Mouse (Mus musculus) central nervous system, embryonic 14 days (tissue): ENCODE measurements around the gene Pgap3. TPM values are rescaled to one million over a fixed set of nuclear protein-coding genes. Genes with fewer than 3 reads are reported as not detected.

Experiments
- polyA plus RNA-seq: library from polyadenylated mRNA; depleted of rRNA; stranded (reverse); fragments of >200 nt; gene quantifications from 2 replicates; pipeline ENCODE4 v1.2.3, GENCODE M21; 2012; rRNA removed

Gene Pgap3
- 11.9 and 12.1 TPM in 2 replicates for polyA plus RNA-seq

GRCm38 (mm10) chr11:98400161-98400726 lies at the start of gene Pgap3:
Gene Pgap3 (minus strand): TSS chr11:98400490.

GRCm38 (mm10) chr11:98446213-98446561 lies 45.9 kb upstream of the Pgap3 start, which contains the start of gene Grb7:
Gene Grb7 (plus strand): TSS chr11:98446394.

GRCm38 (mm10) chr11:98438331-98439158 lies 38.3 kb upstream of the Pgap3 start, which contains the start of gene Mien1:
Gene Mien1 (minus strand): TSS chr11:98438991.

GRCm38 (mm10) chr11:98412273-98412796 lies 12.0 kb upstream of the Pgap3 start, which contains the start of gene Erbb2:
Gene Erbb2 (plus strand): TSS chr11:98412470.

GRCm38 (mm10) chr11:98385638-98386585 lies 14.4 kb downstream of the Pgap3 start, which contains the start of gene Pnmt:
Gene Pnmt (plus strand): TSS chr11:98386450.

GRCm38 (mm10) chr11:98383261-98384030 lies 16.8 kb downstream of the Pgap3 start, which contains the start of gene Tcap:
Gene Tcap (plus strand): TSS chr11:98383811.

GRCm38 (mm10) chr11:98358161-98359083 lies 41.9 kb downstream of the Pgap3 start, which contains the start of gene Stard3:
Gene Stard3 (plus strand): TSS chr11:98358368.

GRCm38 (mm10) chr11:98348083-98348961 lies 52.0 kb downstream of the Pgap3 start, which contains the start of gene Ppp1r1b:
Gene Ppp1r1b (plus strand): TSS chr11:98348404.

Other genes starting within 250 kb of the Pgap3 start
- gene Med1, start 207.2 kb downstream of the Pgap3 start, polyA plus RNA-seq = 28.6 and 30.6 TPM in 2 replicates
- 23.2 and 24.3 TPM in 2 replicates for gene Cdk12, start 197.4 kb downstream of the Pgap3 start, polyA plus RNA-seq
- 53.8 and 98.4 TPM in 2 replicates for gene Neurod2, start 70.8 kb downstream of the Pgap3 start, polyA plus RNA-seq
- gene Ppp1r1b, start 52.1 kb downstream of the Pgap3 start, polyA plus RNA-seq = 8.3 and 16.4 TPM in 2 replicates
- gene Stard3, start 42.1 kb downstream of the Pgap3 start, polyA plus RNA-seq = 74.8 and 86.4 TPM in 2 replicates
- gene Tcap, start 16.7 kb downstream of the Pgap3 start, polyA plus RNA-seq = 0.64 and 2.3 TPM in 2 replicates
- 0.49 and 1.5 TPM in 2 replicates for gene Pnmt, start 14.0 kb downstream of the Pgap3 start, polyA plus RNA-seq
- 7.7 and 14.8 TPM in 2 replicates for gene Erbb2, start 12.0 kb upstream of the Pgap3 start, polyA plus RNA-seq
- gene Mien1, start 38.5 kb upstream of the Pgap3 start, polyA plus RNA-seq = 140 and 174 TPM in 2 replicates
- gene Grb7, start 45.9 kb upstream of the Pgap3 start, polyA plus RNA-seq = 0.49 and 2.8 TPM in 2 replicates
- gene Ikzf3, start 145.5 kb upstream of the Pgap3 start, polyA plus RNA-seq = 0.30 TPM in 1 of 2 replicates, not detected in the other
- gene Zpbp2, start 150.6 kb upstream of the Pgap3 start, polyA plus RNA-seq = 0.10 and 0.19 TPM in 2 replicates
- 86.2 and 88.2 TPM in 2 replicates for gene Ormdl3, start 186.9 kb upstream of the Pgap3 start, polyA plus RNA-seq
- gene Lrrc3c, start 197.8 kb upstream of the Pgap3 start, polyA plus RNA-seq = not detected in 2 replicates
- gene Gm12355, start 225.2 kb upstream of the Pgap3 start, polyA plus RNA-seq = 0.29 and 0.43 TPM in 2 replicates
- gene Gsdma3, start 225.9 kb upstream of the Pgap3 start, polyA plus RNA-seq = not detected in 2 replicates
- 0.04 TPM in 1 of 2 replicates, not detected in the other for gene Gsdma2, start 246.3 kb upstream of the Pgap3 start, polyA plus RNA-seq